Mouse (Mus musculus): ENCODE data around the gene Gm38392.

DNA sequence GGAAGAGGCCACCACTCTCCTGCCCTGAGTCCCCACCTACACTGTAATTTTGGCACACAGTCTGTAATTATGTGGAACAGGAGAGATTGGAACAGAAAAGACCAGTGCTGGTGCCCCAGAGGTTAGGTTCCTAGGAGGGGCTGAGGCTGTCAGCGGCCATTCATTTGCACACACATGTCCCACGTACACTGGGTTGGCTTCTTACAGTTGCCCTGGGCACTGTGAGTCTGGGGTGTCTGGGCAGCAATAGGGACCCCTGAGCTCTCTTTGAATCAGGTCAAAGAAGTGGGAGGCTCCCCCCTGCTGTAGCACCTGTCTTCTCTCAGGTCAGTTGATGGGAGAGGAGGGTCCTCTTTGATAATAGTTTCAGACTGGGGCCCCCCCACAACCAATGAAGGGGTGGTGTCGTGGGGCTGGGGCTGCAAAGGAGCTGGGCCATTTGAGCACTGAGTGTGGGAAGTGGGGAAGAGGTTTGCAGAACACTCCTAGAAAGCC is 78.7 kb downstream of the Gm38392 start:
- no peak for TF ChIP-seq POLR2A (IDR thresholded peaks at IDR 0.05; ENCODE audit: borderline replicate concordance, insufficient read depth, low read length)
- TF ChIP-seq CTCF (IDR thresholded peaks at IDR 0.05; ENCODE audit: borderline replicate concordance, insufficient read depth, low read depth, low read length), result no peak

Data from cerebellum, adult 2 months (tissue).